Mouse (Mus musculus): ENCODE results near the gene Inca1. TPM values are rescaled to one million over a fixed set of nuclear protein-coding genes. Genes with fewer than 3 reads are reported as not detected.

Gene Inca1
- polyA plus RNA-seq, 1 experiment, result 0.42 TPM

- Histone ChIP-seq H3K79me3 (ENCODE audit: low read depth) (peaks cover 68% of the 10 kb centered on the region), H3K36me3 (ENCODE audit: control insufficient read depth, insufficient read depth) (peaks cover 50% of the 10 kb centered on the region), H3K4me3 (ENCODE audit: insufficient read depth, poor library complexity, severe bottlenecking) (peak overlapping the region; percentile 99), H3ac (ENCODE audit: control insufficient read depth, insufficient read length, low read depth) (peak overlapping the region; percentile 85), H3K79me2 (ENCODE audit: control insufficient read depth, insufficient read depth) (peaks cover 94% of the 10 kb centered on the region), H3K27me3 (ENCODE audit: control insufficient read depth, insufficient read depth, insufficient read length) (no peaks in the 10 kb centered on the region)
- TF ChIP-seq CTCF (IDR thresholded peaks at IDR 0.05; ENCODE audit: control insufficient read depth, insufficient read depth, insufficient read length) (no peak), CEBPB (IDR thresholded peaks at IDR 0.05; ENCODE audit: low read depth) (no peak), MYOD1 (IDR thresholded peaks at IDR 0.05; ENCODE audit: control insufficient read depth, insufficient read length, low read depth) (no peak), MYOG (IDR thresholded peaks at IDR 0.05; ENCODE audit: control insufficient read depth, extremely low read depth, insufficient read length) (no peak), FOSL1 (IDR thresholded peaks at IDR 0.05; ENCODE audit: insufficient read depth, low read length, poor library complexity, severe bottlenecking) (no peak), MAX (IDR thresholded peaks at IDR 0.05) (peak; percentile 83), USF1 (IDR thresholded peaks at IDR 0.05; ENCODE audit: low read depth) (peak; percentile 11)
Observed at GRCm38 (mm10) chr11:70656456-70656927, 43.5 kb downstream of the Inca1 start.

GRCm38 (mm10) chr11:70655571-70656455 lies 44.1 kb downstream of the Inca1 start:
- Histone ChIP-seq H3K4me3 (ENCODE audit: insufficient read depth, poor library complexity, severe bottlenecking) (peak overlapping the region; percentile 99), H3K79me3 (ENCODE audit: low read depth) (peaks cover 71% of the 10 kb centered on the region), H3K79me2 (ENCODE audit: control insufficient read depth, insufficient read depth) (peaks cover 94% of the 10 kb centered on the region), H3ac (ENCODE audit: control insufficient read depth, insufficient read length, low read depth) (peak overlapping the region; percentile 85), H3K27me3 (ENCODE audit: control insufficient read depth, insufficient read depth, insufficient read length) (no peaks in the 10 kb centered on the region), H3K36me3 (ENCODE audit: control insufficient read depth, insufficient read depth) (peaks cover 50% of the 10 kb centered on the region)
- TF ChIP-seq FOSL1 (IDR thresholded peaks at IDR 0.05; ENCODE audit: insufficient read depth, low read length, poor library complexity, severe bottlenecking) (no peak), MYOD1 (IDR thresholded peaks at IDR 0.05; ENCODE audit: control insufficient read depth, insufficient read length, low read depth) (peak; percentile 83), MYOG (IDR thresholded peaks at IDR 0.05; ENCODE audit: control insufficient read depth, extremely low read depth, insufficient read length) (no peak), USF1 (IDR thresholded peaks at IDR 0.05; ENCODE audit: low read depth) (peak; percentile 59), CTCF (IDR thresholded peaks at IDR 0.05; ENCODE audit: control insufficient read depth, insufficient read depth, insufficient read length) (no peak), CEBPB (IDR thresholded peaks at IDR 0.05; ENCODE audit: low read depth) (no peak), MAX (IDR thresholded peaks at IDR 0.05) (peak; percentile 98)

- H3K79me2 ChIP-seq (ENCODE audit: control insufficient read depth, insufficient read depth), result peaks cover 94% of the 10 kb centered on the region
- H3ac ChIP-seq (ENCODE audit: control insufficient read depth, insufficient read length, low read depth), result peak overlapping the region; percentile 85
- H3K79me3 ChIP-seq (ENCODE audit: low read depth), result peaks cover 71% of the 10 kb centered on the region
- TF ChIP-seq MAX (IDR thresholded peaks at IDR 0.05), result peak; percentile 69
- TF ChIP-seq MYOG (IDR thresholded peaks at IDR 0.05; ENCODE audit: control insufficient read depth, extremely low read depth, insufficient read length), result no peak
- H3K4me3 ChIP-seq (ENCODE audit: insufficient read depth, poor library complexity, severe bottlenecking), result peak overlapping the region; percentile 99
- peaks cover 50% of the 10 kb centered on the region for H3K36me3 ChIP-seq (ENCODE audit: control insufficient read depth, insufficient read depth)
- H3K27me3 ChIP-seq (ENCODE audit: control insufficient read depth, insufficient read depth, insufficient read length), result no peaks in the 10 kb centered on the region
Observed at GRCm38 (mm10) chr11:70654923-70655570, 44.9 kb downstream of the Inca1 start.

GRCm38 (mm10) chr11:70654198-70654922 lies 45.6 kb downstream of the Inca1 start, which contains the start of gene Pfn1:
Pfn1 (minus strand) TSS chr11:70654644.
- peaks cover 50% of the 10 kb centered on the region for H3K36me3 ChIP-seq (ENCODE audit: control insufficient read depth, insufficient read depth)
- TF ChIP-seq MYOG (IDR thresholded peaks at IDR 0.05; ENCODE audit: control insufficient read depth, extremely low read depth, insufficient read length), result no peak
- TF ChIP-seq USF1 (IDR thresholded peaks at IDR 0.05; ENCODE audit: low read depth), result no peak
- peak; percentile 46 for TF ChIP-seq MAX (IDR thresholded peaks at IDR 0.05)
- peaks cover 94% of the 10 kb centered on the region for H3K79me2 ChIP-seq (ENCODE audit: control insufficient read depth, insufficient read depth)
- H3K27me3 ChIP-seq (ENCODE audit: control insufficient read depth, insufficient read depth, insufficient read length), result no peaks in the 10 kb centered on the region
- peaks cover 72% of the 10 kb centered on the region for H3K79me3 ChIP-seq (ENCODE audit: low read depth)
- H3K4me3 ChIP-seq (ENCODE audit: insufficient read depth, poor library complexity, severe bottlenecking), result peak within 1 kb of the TSS; percentile 99
- H3ac ChIP-seq (ENCODE audit: control insufficient read depth, insufficient read length, low read depth), result peak within 1 kb of the TSS; percentile 91

- TF ChIP-seq FOSL1 (IDR thresholded peaks at IDR 0.05; ENCODE audit: insufficient read depth, low read length, poor library complexity, severe bottlenecking) (no peak), MYOG (IDR thresholded peaks at IDR 0.05; ENCODE audit: control insufficient read depth, extremely low read depth, insufficient read length) (no peak), CTCF (IDR thresholded peaks at IDR 0.05; ENCODE audit: control insufficient read depth, insufficient read depth, insufficient read length) (no peak), MAX (IDR thresholded peaks at IDR 0.05) (peak; percentile 31)
- Histone ChIP-seq H3ac (ENCODE audit: control insufficient read depth, insufficient read length, low read depth) (peak overlapping the region; percentile 91), H3K27me3 (ENCODE audit: control insufficient read depth, insufficient read depth, insufficient read length) (no peaks in the 10 kb centered on the region), H3K79me3 (ENCODE audit: low read depth) (peaks cover 66% of the 10 kb centered on the region), H3K4me3 (ENCODE audit: insufficient read depth, poor library complexity, severe bottlenecking) (peak overlapping the region; percentile 99), H3K36me3 (ENCODE audit: control insufficient read depth, insufficient read depth) (peaks cover 51% of the 10 kb centered on the region), H3K79me2 (ENCODE audit: control insufficient read depth, insufficient read depth) (peaks cover 94% of the 10 kb centered on the region)
Observed at GRCm38 (mm10) chr11:70653345-70654197, 46.4 kb downstream of the Inca1 start.

Measured in C2C12 (cell line).